Mouse (Mus musculus) inflammation-experienced regulatory T-cells, adult 6 months (primary cell): ENCODE results near the gene Entpd8. TPM values are rescaled to one million over a fixed set of nuclear protein-coding genes. Genes with fewer than 3 reads are reported as not detected.

Experiments
- polyA plus RNA-seq, 3 experiments: library from polyadenylated mRNA; unstranded; fragments of 100-300 nt; shearing (Covaris generic); gene quantifications; one replicate each; pipeline ENCODE4 v1.2.1; 2017

The Entpd8 gene
- polyA plus RNA-seq, 3 experiments from 2014 or later = 0.90 TPM; not detected in 2

Other genes with a start within 250 kb of the Entpd8 start
- 10 to 100 TPM; 35.8 to 65.7 (median 56.6) TPM for gene Ehmt1, start 160.7 kb upstream of the Entpd8 start, polyA plus RNA-seq
- 100 to 1,000 TPM; 168 to 273 (median 211) TPM for gene Arrdc1, start 145.1 kb upstream of the Entpd8 start, polyA plus RNA-seq
- 1 to 10 TPM in 2 of 3 experiments, under 1 TPM in 1; 0.87 to 2.7 (median 1.2) TPM for gene Zmynd19, start 130.5 kb upstream of the Entpd8 start, polyA plus RNA-seq
- 10 to 100 TPM; 21.5 to 42.4 (median 41.8) TPM for gene Dph7, start 117.9 kb upstream of the Entpd8 start, polyA plus RNA-seq
- 100 to 1,000 TPM in 2 of 3 experiments, 10 to 100 TPM in 1; 98.7 to 106 (median 103) TPM for gene Mrpl41, start 105.2 kb upstream of the Entpd8 start, polyA plus RNA-seq
- 10 to 100 TPM; 50.7 to 80.7 (median 77.0) TPM for gene Pnpla7, start 104.3 kb upstream of the Entpd8 start, polyA plus RNA-seq
- gene Nsmf, start 25.9 kb upstream of the Entpd8 start, polyA plus RNA-seq = 10 to 100 TPM; 11.3 to 20.4 (median 11.4) TPM
- gene Noxa1, start 14.8 kb downstream of the Entpd8 start, polyA plus RNA-seq = 1 to 10 TPM in 2 of 3 experiments, under 1 TPM in 1; 0.68 to 4.2 (median 4.2) TPM
- gene Nrarp, start 100.5 kb downstream of the Entpd8 start, polyA plus RNA-seq = 1 to 10 TPM in 1 of 3 experiments, under 1 TPM in 2; 0.54 to 1.2 (median 0.59) TPM
- 10 to 100 TPM; 55.3 to 73.9 (median 67.2) TPM for gene Tor4a, start 116.6 kb downstream of the Entpd8 start, polyA plus RNA-seq
- 10 to 100 TPM; 46.6 to 50.3 (median 47.0) TPM for gene Nelfb, start 131.2 kb downstream of the Entpd8 start, polyA plus RNA-seq
- gene Stpg3, start 134.3 kb downstream of the Entpd8 start, polyA plus RNA-seq = not detected
- gene Fam166a, start 138.4 kb downstream of the Entpd8 start, polyA plus RNA-seq = not detected
- 100 to 1,000 TPM in 1 of 3 experiments, 10 to 100 TPM in 2; 90.3 to 208 (median 96.5) TPM for gene Tubb4b, start 144.4 kb downstream of the Entpd8 start, polyA plus RNA-seq
- not detected for gene Slc34a3, start 154.1 kb downstream of the Entpd8 start, polyA plus RNA-seq
- not detected for gene Rnf224, start 156.5 kb downstream of the Entpd8 start, polyA plus RNA-seq
- 1 to 10 TPM in 1 of 3 experiments, under 1 TPM in 2; 0.53 to 1.6 (median 0.99) TPM for gene Rnf208, start 162.0 kb downstream of the Entpd8 start, polyA plus RNA-seq
- gene Cysrt1, start 162.1 kb downstream of the Entpd8 start, polyA plus RNA-seq = not detected
- 1 to 10 TPM; 2.3 to 9.2 (median 4.0) TPM for gene AL732309.1, start 166.6 kb downstream of the Entpd8 start, polyA plus RNA-seq
- 10 to 100 TPM in 1 of 3 experiments, 1 to 10 TPM in 2; 8.3 to 13.7 (median 8.7) TPM for gene Tmem203, start 175.1 kb downstream of the Entpd8 start, polyA plus RNA-seq
- gene Tprn, start 182.3 kb downstream of the Entpd8 start, polyA plus RNA-seq = 1 to 10 TPM; 3.4 to 4.7 (median 3.9) TPM
- 100 to 1,000 TPM; 111 to 156 (median 121) TPM for gene Ssna1, start 192.1 kb downstream of the Entpd8 start, polyA plus RNA-seq
- gene Anapc2, start 192.2 kb downstream of the Entpd8 start, polyA plus RNA-seq = 10 to 100 TPM; 29.3 to 44.6 (median 39.2) TPM
- gene Tmem210, start 207.8 kb downstream of the Entpd8 start, polyA plus RNA-seq = not detected
- gene Lrrc26, start 209.6 kb downstream of the Entpd8 start, polyA plus RNA-seq = not detected
- gene Grin1, start 238.9 kb downstream of the Entpd8 start, polyA plus RNA-seq = not detected